Mouse (Mus musculus) spleen, postnatal 10 days (tissue): ENCODE data around the gene 1700013F07Rik.
"Not testable (repeated sequence)": the region's sequence is repeated elsewhere in the genome, so short reads cannot be mapped to it uniquely, and the experiment has no call there.

ENCODE experiments used
- DNase-seq, 2 experiments: peaks; one replicate each; pipeline ENCODE4 v3.0.0; 2021 to 2022; ENCODE audit warnings: low spot score in 2 of 2

The 1700013F07Rik gene

GRCm38 (mm10) chr3:108542299-108542698, 8.3 kb downstream of the 1700013F07Rik start:
- no peak for DNase-seq

- no peak for DNase-seq
Observed at GRCm38 (mm10) chr3:108554111-108554561, 20.2 kb downstream of the 1700013F07Rik start.

- DNase-seq: peak; percentile 93 to 96
Observed at GRCm38 (mm10) chr3:108554587-108555312, 20.8 kb downstream of the 1700013F07Rik start.

DNA sequence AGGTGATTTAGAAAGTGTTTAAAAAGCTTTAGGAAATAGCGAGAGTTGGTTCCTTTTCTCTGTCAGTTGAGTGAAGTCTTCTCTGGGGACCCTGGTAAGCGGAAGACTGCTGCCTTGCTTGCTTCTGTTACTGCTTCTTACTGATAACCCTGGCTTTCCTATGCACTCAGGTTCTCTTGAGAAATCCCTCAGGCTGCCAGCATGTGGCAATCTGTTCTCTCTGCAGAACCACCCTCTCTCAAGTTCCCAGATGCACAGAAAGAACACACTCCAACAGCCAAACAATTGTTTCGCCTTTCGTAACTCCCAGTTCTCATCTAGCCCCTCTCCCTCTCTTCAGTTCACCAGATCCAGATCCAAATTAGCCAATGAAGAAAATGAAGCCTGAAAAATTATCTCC, 23.9 kb downstream of the 1700013F07Rik start:
- no peak for DNase-seq

- peak; percentile 97 for DNase-seq
Observed at GRCm38 (mm10) chr3:108562133-108562730, 28.3 kb downstream of the 1700013F07Rik start, which contains the start of gene Tmem167b. TSS of gene Tmem167b (minus strand) at chr3:108562466.

DNA sequence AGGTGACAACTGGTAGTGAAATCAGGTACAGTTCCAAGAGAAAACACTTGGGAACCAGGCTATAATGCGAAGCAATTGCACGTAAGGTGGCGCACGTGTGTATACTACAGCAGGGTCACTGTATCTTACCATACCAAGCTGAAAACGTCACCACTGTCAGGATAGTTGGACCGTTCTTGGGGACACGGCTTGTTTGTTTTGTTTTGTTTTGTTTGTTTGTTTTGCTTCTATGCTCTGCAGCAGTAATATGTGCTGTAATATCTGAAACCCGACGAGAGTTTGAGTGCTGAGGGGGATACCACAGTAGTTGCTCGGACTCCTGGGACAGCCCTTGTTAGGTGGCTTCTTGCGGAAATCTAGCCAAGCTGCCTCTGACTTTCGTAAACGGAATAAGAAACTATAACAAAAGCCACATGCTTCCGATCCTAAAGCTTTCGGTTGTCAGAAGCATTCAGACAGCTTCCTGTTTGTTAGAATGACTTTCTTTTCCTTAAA, 28.9 kb downstream of the 1700013F07Rik start:
- DNase-seq: peak; percentile 56

GRCm38 (mm10) chr3:108563309-108563708, 29.4 kb downstream of the 1700013F07Rik start:
- DNase-seq: peak; percentile 83 to 90

DNA sequence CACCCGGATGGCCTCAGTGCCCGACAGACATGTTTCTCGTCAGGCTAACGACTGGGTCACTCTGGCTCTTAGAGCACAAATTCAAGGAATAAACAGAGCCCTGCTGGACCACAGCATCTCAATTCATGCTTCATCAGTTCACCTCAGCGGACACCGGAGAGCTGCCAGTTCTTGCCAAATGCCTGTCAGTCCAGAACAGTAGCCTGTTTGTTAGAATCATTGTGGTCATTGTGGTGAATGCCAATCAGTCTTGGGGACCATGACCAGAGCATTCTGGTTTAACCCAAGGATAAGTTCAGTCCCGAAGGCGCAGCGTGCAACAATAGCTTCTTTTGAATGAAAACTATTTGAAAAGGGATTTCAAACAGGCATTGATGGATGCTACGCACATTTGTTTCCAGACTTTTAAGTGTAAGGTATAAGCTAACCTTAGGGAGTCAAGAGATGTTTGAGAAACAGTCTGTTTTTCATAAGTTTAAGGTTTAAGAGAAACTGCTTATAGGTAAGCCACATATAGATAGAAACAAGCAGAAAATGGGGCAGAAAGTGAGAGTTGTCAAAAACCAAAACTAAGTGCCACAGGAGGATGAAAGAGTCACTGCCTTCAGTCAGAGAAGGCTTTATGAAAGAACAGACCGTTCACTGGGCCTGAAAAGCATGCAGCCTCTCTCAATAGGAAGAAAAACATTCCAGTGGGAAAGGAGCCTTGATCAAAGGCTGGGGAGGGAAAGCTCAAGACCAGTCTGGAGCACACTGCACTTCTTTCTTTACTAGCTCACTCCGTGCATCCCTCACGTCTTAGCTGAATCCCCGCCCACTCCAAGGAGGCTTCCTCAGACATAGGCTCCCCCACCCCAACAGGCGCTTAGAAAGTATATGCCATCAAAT, 34.3 kb downstream of the 1700013F07Rik start:
- DNase-seq: no peak

- DNase-seq: not testable (repeated sequence)
Observed at GRCm38 (mm10) chr3:108569636-108570035, 35.7 kb downstream of the 1700013F07Rik start.

GRCm38 (mm10) chr3:108570813-108571212, 36.9 kb downstream of the 1700013F07Rik start:
- DNase-seq: no peak

DNA sequence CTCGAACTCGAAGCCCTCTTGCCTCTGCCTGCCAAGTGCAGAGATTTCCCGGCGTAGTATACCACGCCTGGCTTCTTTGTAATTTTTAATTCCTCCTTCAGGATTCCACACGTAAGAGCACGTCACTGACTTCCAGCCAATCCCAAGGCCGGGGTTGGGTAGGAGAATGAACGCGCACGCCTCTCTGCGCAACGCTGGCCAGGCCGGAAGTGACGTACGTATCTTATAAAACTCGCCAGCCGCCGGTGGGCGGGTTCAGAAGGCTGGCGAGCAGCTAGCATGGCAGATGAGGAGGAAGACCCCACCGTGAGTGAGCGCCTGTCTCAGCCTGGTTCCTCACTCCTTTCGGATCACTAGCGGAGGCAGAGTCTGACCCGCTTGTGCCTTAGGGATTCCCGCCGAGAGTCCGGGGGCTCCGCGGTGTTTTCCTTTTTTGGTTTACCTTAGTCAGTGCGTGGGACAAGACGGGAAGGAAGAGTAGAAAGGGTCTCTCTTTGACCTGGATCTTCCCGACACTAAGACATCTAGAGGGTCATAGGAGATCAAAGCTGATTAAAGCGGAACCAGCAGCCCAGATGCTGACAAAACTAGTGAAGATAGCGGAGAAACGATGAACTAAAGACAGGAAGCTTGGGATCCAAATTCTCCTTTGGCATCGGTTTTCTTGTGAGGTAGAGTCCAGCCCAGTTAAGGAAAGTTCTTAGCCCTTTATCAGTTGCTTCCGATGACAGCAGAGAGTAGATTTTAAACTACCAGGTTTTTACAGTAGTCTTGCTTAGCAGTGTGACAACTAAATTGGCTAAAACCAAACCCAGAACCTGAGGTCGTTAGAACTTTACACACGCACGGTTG, 37.7 kb downstream of the 1700013F07Rik start, which contains the start of gene Taf13:
Gene Taf13 (plus strand): TSS at position 256 of the 852 bp plus-strand sequence.
- peak; percentile 93 to 95 for DNase-seq

GRCm38 (mm10) chr3:108572309-108573010, 38.5 kb downstream of the 1700013F07Rik start:
- no peak for DNase-seq

DNA sequence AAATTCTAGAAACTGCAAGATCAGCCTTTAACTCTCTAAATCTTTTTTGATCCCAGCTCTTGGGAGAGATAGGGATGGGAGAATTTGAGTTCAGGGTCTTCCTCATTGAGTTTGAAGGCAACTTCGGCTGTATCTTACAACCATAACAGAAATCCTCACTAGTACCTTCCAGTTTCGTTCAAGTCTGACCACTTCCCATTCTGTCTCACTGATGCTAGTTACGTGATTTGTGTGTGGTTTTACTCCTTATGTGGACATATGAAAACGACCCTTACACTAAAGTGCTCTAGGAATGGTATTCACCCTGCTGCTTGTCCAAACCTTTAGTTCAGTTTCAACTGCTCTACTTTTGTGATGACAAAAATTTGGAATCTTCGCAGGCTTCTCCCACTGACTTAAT, 40.1 kb downstream of the 1700013F07Rik start:
- DNase-seq: no peak

DNA sequence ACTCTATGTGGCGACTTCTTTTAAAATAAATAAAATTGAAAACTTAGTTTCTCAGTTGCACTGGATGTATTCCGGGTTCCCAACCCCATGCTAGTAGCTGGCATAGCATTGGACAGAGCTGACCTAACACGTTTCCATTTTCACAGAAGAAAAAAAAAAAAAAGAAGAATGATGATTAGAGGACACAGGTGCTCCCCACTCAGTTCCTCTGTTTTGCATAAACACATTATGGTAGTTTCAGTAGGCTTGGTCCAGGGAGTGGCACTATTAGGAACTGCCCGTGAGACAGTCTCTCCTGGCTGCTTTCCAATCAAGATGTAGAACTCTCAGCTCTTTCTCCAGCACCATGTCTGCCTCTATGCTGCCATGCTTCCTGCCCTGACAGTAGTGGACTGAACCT, 50.6 kb downstream of the 1700013F07Rik start:
- DNase-seq: no peak

DNA sequence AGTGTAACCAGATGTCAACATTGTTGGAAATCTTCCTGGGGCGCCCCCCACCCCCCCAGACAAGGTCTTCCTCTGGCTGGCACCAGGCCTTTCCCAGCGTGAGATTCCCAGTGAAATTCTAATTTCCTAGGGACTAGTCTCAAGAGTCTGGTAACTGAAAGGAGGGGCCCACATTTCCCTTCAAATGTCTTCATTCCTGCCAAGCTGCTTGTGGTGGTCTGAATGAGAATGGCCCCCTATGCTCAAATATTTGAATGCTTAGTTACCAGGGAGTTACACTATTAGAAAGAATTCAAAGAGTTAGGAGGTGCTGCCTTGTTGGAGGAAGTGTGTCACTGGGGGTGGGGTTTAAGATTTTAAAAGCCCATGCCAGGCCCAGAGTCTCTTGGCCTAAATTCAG, 54.5 kb downstream of the 1700013F07Rik start:
- DNase-seq: no peak

- DNase-seq: peak; percentile 93 to 98
Observed at GRCm38 (mm10) chr3:108590786-108591529, 57.0 kb downstream of the 1700013F07Rik start, which contains the start of gene Wdr47. TSS of gene Wdr47 (plus strand) at chr3:108591279.

GRCm38 (mm10) chr3:108591530-108592522, 57.9 kb downstream of the 1700013F07Rik start:
- DNase-seq: no peak
